Mouse (Mus musculus): ENCODE data around the gene Cluh. TPM values are rescaled to one million over a fixed set of nuclear protein-coding genes. Genes with fewer than 3 reads are reported as not detected.

The Cluh gene
- total RNA-seq, 1 experiment: 73.5 TPM

DNA sequence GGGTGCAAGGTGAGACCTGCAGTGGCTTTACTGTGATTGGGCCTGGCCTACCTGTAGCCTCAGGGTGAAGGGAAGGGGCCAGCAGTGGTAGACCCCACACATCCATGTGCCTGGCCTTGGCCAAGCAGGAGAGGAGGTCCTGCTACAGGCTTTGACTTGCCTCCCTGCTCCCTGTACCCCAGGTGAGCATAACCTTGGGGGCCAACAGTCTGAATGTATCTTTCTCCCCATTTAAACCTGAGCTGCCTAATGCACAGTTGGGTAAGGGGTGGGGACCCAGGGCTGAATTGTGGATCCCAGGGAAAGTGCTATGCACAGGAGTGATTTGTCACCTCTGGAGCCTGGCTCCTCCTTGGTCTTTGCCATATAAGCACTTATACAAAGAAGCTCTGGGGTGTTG, 20.9 kb downstream of the Cluh start:
- no peak overlapping the region for H3K9ac ChIP-seq (ENCODE audit: insufficient read depth, low read depth, low read length, poor library complexity, severe bottlenecking)
- no peak for TF ChIP-seq ZC3H11A (IDR thresholded peaks at IDR 0.05; ENCODE audit: borderline replicate concordance, low read depth, low read length)
- no peak for TF ChIP-seq ZNF384 (IDR thresholded peaks at IDR 0.05; ENCODE audit: low read depth, low read length)
- H3K27ac ChIP-seq (ENCODE audit: insufficient read depth, low read depth, low read length, poor library complexity, severe bottlenecking): no peak overlapping the region
- H3K9me3 ChIP-seq (ENCODE audit: control insufficient read depth, insufficient read depth, low read depth, low read length): no peaks in the 10 kb centered on the region
- in situ Hi-C loops (cut with MboI; ENCODE audit: low sequenced_read_pairs in 2 of 2, unreplicated experiment in 2 of 2): loop anchor here (10.0 to 25.0 kb wide), 2 partner anchors 817 to 835 kb away; partner anchors contain the start of gene Prpf8 (in 1 of the 2)
- no peak for DNase-seq (ENCODE audit: low read depth, low spot score)
- peaks cover 55% of the 10 kb centered on the region for H3K36me3 ChIP-seq (ENCODE audit: control insufficient read depth, insufficient read depth, low read length, poor library complexity, severe bottlenecking)
- H3K4me1 ChIP-seq (ENCODE audit: control insufficient read depth in 2 of 2, insufficient read depth in 2 of 2, low read length in 2 of 2, poor library complexity in 1 of 2): no peaks in the 10 kb centered on the region
- H3K4me3 ChIP-seq (ENCODE audit: insufficient read depth in 1 of 2, low read depth in 1 of 2, low read length in 2 of 2, poor library complexity in 1 of 2, severe bottlenecking in 1 of 2): no peak overlapping the region

GRCm38 (mm10) chr11:74671013-74671412, 21.7 kb downstream of the Cluh start:
- H3K4me3 ChIP-seq (ENCODE audit: insufficient read depth in 1 of 2, low read depth in 1 of 2, low read length in 2 of 2, poor library complexity in 1 of 2, severe bottlenecking in 1 of 2): no peak overlapping the region
- no peaks in the 10 kb centered on the region for H3K4me1 ChIP-seq (ENCODE audit: control insufficient read depth in 2 of 2, insufficient read depth in 2 of 2, low read length in 2 of 2, poor library complexity in 1 of 2)
- no peak for DNase-seq (ENCODE audit: low read depth, low spot score)
- H3K9ac ChIP-seq (ENCODE audit: insufficient read depth, low read depth, low read length, poor library complexity, severe bottlenecking): no peak overlapping the region
- in situ Hi-C loops (cut with MboI; ENCODE audit: low sequenced_read_pairs in 2 of 2, unreplicated experiment in 2 of 2): loop anchor here (10.0 to 25.0 kb wide), 2 partner anchors 816 to 834 kb away; partner anchors contain the start of gene Prpf8 (in 1 of the 2)
- TF ChIP-seq MAFK (IDR thresholded peaks at IDR 0.05; ENCODE audit: insufficient read depth, low read depth, low read length) (no peak), ZNF384 (IDR thresholded peaks at IDR 0.05; ENCODE audit: low read depth, low read length) (no peak), ZC3H11A (IDR thresholded peaks at IDR 0.05; ENCODE audit: borderline replicate concordance, low read depth, low read length) (no peak), CHD2 (IDR thresholded peaks at IDR 0.05; ENCODE audit: low read depth, low read length) (no peak), HCFC1 (IDR thresholded peaks at IDR 0.05; ENCODE audit: borderline replicate concordance, insufficient read depth, low read length) (no peak)
- peaks cover 48% of the 10 kb centered on the region for H3K36me3 ChIP-seq (ENCODE audit: control insufficient read depth, insufficient read depth, low read length, poor library complexity, severe bottlenecking)
- H3K9me3 ChIP-seq (ENCODE audit: control insufficient read depth, insufficient read depth, low read depth, low read length): no peaks in the 10 kb centered on the region
- no peak overlapping the region for H3K27ac ChIP-seq (ENCODE audit: insufficient read depth, low read depth, low read length, poor library complexity, severe bottlenecking)

GRCm38 (mm10) chr11:74671839-74672238, 22.5 kb downstream of the Cluh start:
- Histone ChIP-seq H3K4me3 (ENCODE audit: insufficient read depth in 1 of 2, low read depth in 1 of 2, low read length in 2 of 2, poor library complexity in 1 of 2, severe bottlenecking in 1 of 2) (no peak overlapping the region), H3K36me3 (ENCODE audit: control insufficient read depth, insufficient read depth, low read length, poor library complexity, severe bottlenecking) (peaks cover 40% of the 10 kb centered on the region), H3K9me3 (ENCODE audit: control insufficient read depth, insufficient read depth, low read depth, low read length) (no peaks in the 10 kb centered on the region), H3K27ac (ENCODE audit: insufficient read depth, low read depth, low read length, poor library complexity, severe bottlenecking) (no peak overlapping the region), H3K9ac (ENCODE audit: insufficient read depth, low read depth, low read length, poor library complexity, severe bottlenecking) (no peak overlapping the region), H3K4me1 (ENCODE audit: control insufficient read depth in 2 of 2, insufficient read depth in 2 of 2, low read length in 2 of 2, poor library complexity in 1 of 2) (no peaks in the 10 kb centered on the region)
- no peak for DNase-seq (ENCODE audit: low read depth, low spot score)
- TF ChIP-seq HCFC1 (IDR thresholded peaks at IDR 0.05; ENCODE audit: borderline replicate concordance, insufficient read depth, low read length) (no peak), ZC3H11A (IDR thresholded peaks at IDR 0.05; ENCODE audit: borderline replicate concordance, low read depth, low read length) (no peak), MAFK (IDR thresholded peaks at IDR 0.05; ENCODE audit: insufficient read depth, low read depth, low read length) (no peak), ZNF384 (IDR thresholded peaks at IDR 0.05; ENCODE audit: low read depth, low read length) (no peak), CHD2 (IDR thresholded peaks at IDR 0.05; ENCODE audit: low read depth, low read length) (no peak)
- in situ Hi-C loops (cut with MboI; ENCODE audit: low sequenced_read_pairs in 2 of 2, unreplicated experiment in 2 of 2): loop anchor here (10.0 to 25.0 kb wide), 2 partner anchors 815 to 833 kb away; partner anchors contain the start of gene Prpf8 (in 1 of the 2)

- no peak for TF ChIP-seq HCFC1 (IDR thresholded peaks at IDR 0.05; ENCODE audit: borderline replicate concordance, insufficient read depth, low read length)
- TF ChIP-seq MAFK (IDR thresholded peaks at IDR 0.05; ENCODE audit: insufficient read depth, low read depth, low read length): no peak
- no peak for TF ChIP-seq CHD2 (IDR thresholded peaks at IDR 0.05; ENCODE audit: low read depth, low read length)
- no peak for TF ChIP-seq ZNF384 (IDR thresholded peaks at IDR 0.05; ENCODE audit: low read depth, low read length)
- no peak for TF ChIP-seq ZC3H11A (IDR thresholded peaks at IDR 0.05; ENCODE audit: borderline replicate concordance, low read depth, low read length)
- Histone ChIP-seq H3K4me3 (ENCODE audit: insufficient read depth in 1 of 2, low read depth in 1 of 2, low read length in 2 of 2, poor library complexity in 1 of 2, severe bottlenecking in 1 of 2) (no peak overlapping the region), H3K9me3 (ENCODE audit: control insufficient read depth, insufficient read depth, low read depth, low read length) (no peaks in the 10 kb centered on the region), H3K9ac (ENCODE audit: insufficient read depth, low read depth, low read length, poor library complexity, severe bottlenecking) (no peak overlapping the region), H3K36me3 (ENCODE audit: control insufficient read depth, insufficient read depth, low read length, poor library complexity, severe bottlenecking) (peaks cover 28% of the 10 kb centered on the region), H3K27ac (ENCODE audit: insufficient read depth, low read depth, low read length, poor library complexity, severe bottlenecking) (no peak overlapping the region), H3K4me1 (ENCODE audit: control insufficient read depth in 2 of 2, insufficient read depth in 2 of 2, low read length in 2 of 2, poor library complexity in 1 of 2) (no peaks in the 10 kb centered on the region)
- in situ Hi-C loops (cut with MboI; ENCODE audit: low sequenced_read_pairs in 2 of 2, unreplicated experiment in 2 of 2): loop anchor here (10.0 to 25.0 kb wide), 2 partner anchors 814 to 832 kb away; partner anchors contain the start of gene Prpf8 (in 1 of the 2)
- no peak for DNase-seq (ENCODE audit: low read depth, low spot score)
Observed at GRCm38 (mm10) chr11:74672901-74673513, 23.7 kb downstream of the Cluh start.
